Mouse (Mus musculus): ENCODE results near the gene Unc79. TPM values are rescaled to one million over a fixed set of nuclear protein-coding genes. Genes with fewer than 3 reads are reported as not detected.

Unc79 gene
- polyA plus RNA-seq, 1 experiment from 2014 or later: 8.8 TPM

- Histone ChIP-seq H3K4me2 (ENCODE audit: low read length) (no peak overlapping the region), H3K27me3 (replicated peaks; ENCODE audit: control insufficient read depth, insufficient read depth, low read length) (no peaks in the 10 kb centered on the region), H3K9me3 (ENCODE audit: control insufficient read depth, low read length) (no peaks in the 10 kb centered on the region), H3K36me3 (ENCODE audit: control insufficient read depth, insufficient read depth) (peaks cover 9% of the 10 kb centered on the region), H3K27ac (ENCODE audit: low read length) (no peak overlapping the region), H3K9ac (replicated peaks; ENCODE audit: low read depth, low read length) (no peak overlapping the region), H3K4me3 (replicated peaks; ENCODE audit: low read length) (no peak overlapping the region), H3K4me1 (replicated peaks; ENCODE audit: control insufficient read depth, insufficient read depth, low read length) (no peaks in the 10 kb centered on the region)
- ATAC-seq: no peak
- 94% methylated on average over 12 of the region's 12 CpGs for WGBS
Observed at GRCm38 (mm10) chr12:103018161-103018560, 69.5 kb downstream of the Unc79 start.

- WGBS: 83% methylated on average over 5 of the region's 5 CpGs
- no peak overlapping the region for H3K9ac ChIP-seq (replicated peaks; ENCODE audit: low read depth, low read length)
- ATAC-seq: no peak
Observed at GRCm38 (mm10) chr12:103036692-103037091, 88.0 kb downstream of the Unc79 start.

GRCm38 (mm10) chr12:103039332-103039731 is 90.7 kb downstream of the Unc79 start:
- Histone ChIP-seq H3K9me3 (ENCODE audit: control insufficient read depth, low read length) (peaks cover 3% of the 10 kb centered on the region; the same call in 1 of the 2 replicates), H3K27me3 (replicated peaks; ENCODE audit: control insufficient read depth, insufficient read depth, low read length) (no peaks in the 10 kb centered on the region), H3K9ac (replicated peaks; ENCODE audit: low read depth, low read length) (no peak overlapping the region), H3K4me3 (replicated peaks; ENCODE audit: low read length) (no peak overlapping the region), H3K36me3 (ENCODE audit: control insufficient read depth, insufficient read depth) (peaks cover 7% of the 10 kb centered on the region), H3K4me2 (ENCODE audit: low read length) (no peak overlapping the region), H3K4me1 (replicated peaks; ENCODE audit: control insufficient read depth, insufficient read depth, low read length) (no peaks in the 10 kb centered on the region), H3K27ac (ENCODE audit: low read length) (no peak overlapping the region)
- WGBS: 84% methylated on average over 10 of the region's 10 CpGs
- ATAC-seq: no peak

More at GRCm38 (mm10) chr12:103036692-103037091, 88.0 kb downstream of the Unc79 start:
- Histone ChIP-seq H3K27ac (ENCODE audit: low read length) (no peak overlapping the region), H3K4me2 (ENCODE audit: low read length) (no peak overlapping the region), H3K27me3 (replicated peaks; ENCODE audit: control insufficient read depth, insufficient read depth, low read length) (no peaks in the 10 kb centered on the region), H3K4me3 (replicated peaks; ENCODE audit: low read length) (no peak overlapping the region), H3K36me3 (ENCODE audit: control insufficient read depth, insufficient read depth) (no peaks in the 10 kb centered on the region), H3K4me1 (replicated peaks; ENCODE audit: control insufficient read depth, insufficient read depth, low read length) (no peaks in the 10 kb centered on the region), H3K9me3 (ENCODE audit: control insufficient read depth, low read length) (no peaks in the 10 kb centered on the region)

- no peak overlapping the region for H3K27ac ChIP-seq (ENCODE audit: low read length)
- H3K4me2 ChIP-seq (ENCODE audit: low read length): no peak overlapping the region
- WGBS: 63% methylated on average over 2 of the region's 2 CpGs
- peaks cover 7% of the 10 kb centered on the region for H3K36me3 ChIP-seq (ENCODE audit: control insufficient read depth, insufficient read depth)
- no peak overlapping the region for H3K9ac ChIP-seq (replicated peaks; ENCODE audit: low read depth, low read length)
- ATAC-seq: no peak
- no peaks in the 10 kb centered on the region for H3K27me3 ChIP-seq (replicated peaks; ENCODE audit: control insufficient read depth, insufficient read depth, low read length)
- no peaks in the 10 kb centered on the region for H3K4me1 ChIP-seq (replicated peaks; ENCODE audit: control insufficient read depth, insufficient read depth, low read length)
- H3K9me3 ChIP-seq (ENCODE audit: control insufficient read depth, low read length): peaks cover 3% of the 10 kb centered on the region; the same call in 1 of the 2 replicates
- no peak overlapping the region for H3K4me3 ChIP-seq (replicated peaks; ENCODE audit: low read length)
Observed at GRCm38 (mm10) chr12:103040136-103040535, 91.5 kb downstream of the Unc79 start.

GRCm38 (mm10) chr12:103041401-103041800 is 92.7 kb downstream of the Unc79 start:
- no peak overlapping the region for H3K4me3 ChIP-seq (replicated peaks; ENCODE audit: low read length)
- no peaks in the 10 kb centered on the region for H3K4me1 ChIP-seq (replicated peaks; ENCODE audit: control insufficient read depth, insufficient read depth, low read length)
- no peak for ATAC-seq
- H3K9ac ChIP-seq (replicated peaks; ENCODE audit: low read depth, low read length): no peak overlapping the region
- no peak overlapping the region for H3K27ac ChIP-seq (ENCODE audit: low read length)
- no peak overlapping the region for H3K4me2 ChIP-seq (ENCODE audit: low read length)
- peaks cover 7% of the 10 kb centered on the region for H3K36me3 ChIP-seq (ENCODE audit: control insufficient read depth, insufficient read depth)
- no peaks in the 10 kb centered on the region for H3K27me3 ChIP-seq (replicated peaks; ENCODE audit: control insufficient read depth, insufficient read depth, low read length)
- WGBS: 92% methylated on average over 3 of the region's 3 CpGs
- H3K9me3 ChIP-seq (ENCODE audit: control insufficient read depth, low read length): peaks cover 3% of the 10 kb centered on the region; the same call in 1 of the 2 replicates

- 85% methylated on average over 5 of the region's 5 CpGs for WGBS
- Histone ChIP-seq H3K36me3 (ENCODE audit: control insufficient read depth, insufficient read depth) (peaks cover 13% of the 10 kb centered on the region), H3K9ac (replicated peaks; ENCODE audit: low read depth, low read length) (no peak overlapping the region), H3K4me2 (ENCODE audit: low read length) (no peak overlapping the region), H3K9me3 (ENCODE audit: control insufficient read depth, low read length) (peaks cover 3% of the 10 kb centered on the region; the same call in 1 of the 2 replicates), H3K4me1 (replicated peaks; ENCODE audit: control insufficient read depth, insufficient read depth, low read length) (no peaks in the 10 kb centered on the region), H3K4me3 (replicated peaks; ENCODE audit: low read length) (no peak overlapping the region), H3K27me3 (replicated peaks; ENCODE audit: control insufficient read depth, insufficient read depth, low read length) (no peaks in the 10 kb centered on the region), H3K27ac (ENCODE audit: low read length) (no peak overlapping the region)
- ATAC-seq: no peak
Observed at GRCm38 (mm10) chr12:103042711-103043110, 94.1 kb downstream of the Unc79 start.

GRCm38 (mm10) chr12:103044422-103044821 is 95.8 kb downstream of the Unc79 start:
- H3K27ac ChIP-seq (ENCODE audit: low read length): no peak overlapping the region
- no peak overlapping the region for H3K9ac ChIP-seq (replicated peaks; ENCODE audit: low read depth, low read length)
- WGBS: 75% methylated on average over 4 of the region's 4 CpGs
- H3K27me3 ChIP-seq (replicated peaks; ENCODE audit: control insufficient read depth, insufficient read depth, low read length): no peaks in the 10 kb centered on the region
- H3K4me1 ChIP-seq (replicated peaks; ENCODE audit: control insufficient read depth, insufficient read depth, low read length): no peaks in the 10 kb centered on the region
- H3K4me2 ChIP-seq (ENCODE audit: low read length): no peak overlapping the region
- H3K4me3 ChIP-seq (replicated peaks; ENCODE audit: low read length): no peak overlapping the region
- ATAC-seq: no peak
- peaks cover 14% of the 10 kb centered on the region for H3K36me3 ChIP-seq (ENCODE audit: control insufficient read depth, insufficient read depth)
- peaks cover 3% of the 10 kb centered on the region; the same call in 1 of the 2 replicates for H3K9me3 ChIP-seq (ENCODE audit: control insufficient read depth, low read length)

GRCm38 (mm10) chr12:103049865-103050264 is 101.2 kb downstream of the Unc79 start:
- H3K9ac ChIP-seq (replicated peaks; ENCODE audit: low read depth, low read length): no peak overlapping the region
- 95% methylated on average over 12 of the region's 12 CpGs for WGBS
- H3K27ac ChIP-seq (ENCODE audit: low read length): no peak overlapping the region
- H3K4me3 ChIP-seq (replicated peaks; ENCODE audit: low read length): no peak overlapping the region
- H3K36me3 ChIP-seq (ENCODE audit: control insufficient read depth, insufficient read depth): peaks cover 10% of the 10 kb centered on the region
- ATAC-seq: no peak
- H3K27me3 ChIP-seq (replicated peaks; ENCODE audit: control insufficient read depth, insufficient read depth, low read length): no peaks in the 10 kb centered on the region
- no peak overlapping the region for H3K4me2 ChIP-seq (ENCODE audit: low read length)
- no peaks in the 10 kb centered on the region for H3K4me1 ChIP-seq (replicated peaks; ENCODE audit: control insufficient read depth, insufficient read depth, low read length)
- no peaks in the 10 kb centered on the region for H3K9me3 ChIP-seq (ENCODE audit: control insufficient read depth, low read length)

GRCm38 (mm10) chr12:103059321-103060053 is 110.8 kb downstream of the Unc79 start:
- H3K27me3 ChIP-seq (replicated peaks; ENCODE audit: control insufficient read depth, insufficient read depth, low read length): no peaks in the 10 kb centered on the region
- WGBS: 80% methylated on average over 21 of the region's 21 CpGs
- H3K4me2 ChIP-seq (ENCODE audit: low read length): no peak overlapping the region
- no peak overlapping the region for H3K27ac ChIP-seq (ENCODE audit: low read length)
- peaks cover 8% of the 10 kb centered on the region; the same call in 1 of the 2 replicates for H3K36me3 ChIP-seq (ENCODE audit: control insufficient read depth, insufficient read depth)
- no peaks in the 10 kb centered on the region for H3K9me3 ChIP-seq (ENCODE audit: control insufficient read depth, low read length)
- no peak for ATAC-seq
- no peak overlapping the region for H3K9ac ChIP-seq (replicated peaks; ENCODE audit: low read depth, low read length)
- H3K4me1 ChIP-seq (replicated peaks; ENCODE audit: control insufficient read depth, insufficient read depth, low read length): no peaks in the 10 kb centered on the region
- no peak overlapping the region for H3K4me3 ChIP-seq (replicated peaks; ENCODE audit: low read length)
